Mouse (Mus musculus) lung, postnatal 0 days (tissue): Measurements from ENCODE around the gene Fbxo33.

Experiments
- CTCF ChIP-seq: IDR thresholded peaks from 2 replicates; pipeline ENCODE4 v1.5.1; 2016; ENCODE audit warnings: antibody characterized with exemption, mild to moderate bottlenecking
- EP300 ChIP-seq: IDR thresholded peaks from 2 replicates; pipeline ENCODE4 v1.6.1; 2016; ENCODE audit warnings: antibody characterized with exemption, mild to moderate bottlenecking, control low read depth

- TF ChIP-seq CTCF (no peak), EP300 (no peak)
These were observed 31.3 kb downstream of the Fbxo33 start for GRCm38 (mm10) chr12:59188086-59188682.
